Comparison of ENCODE assay signal across 7 mouse cellular contexts in genomic region chr4:134238686-134239085, GRCm38 (mm10). TPM values are rescaled to one million over a fixed set of nuclear protein-coding genes. Genes with fewer than 3 reads are reported as not detected.
A peak's percentile ranks its signal among the peaks of the same experiment; 100 is the strongest.
DNase-seq lines count a peak whose midpoint lies in the region; ATAC-seq and TF ChIP-seq lines count a peak whose summit lies in the region.

No protein-coding gene starts in this region.

- 11% methylated on average over 10 of the region's 10 CpGs for WGBS in kidney, adult 2 months
- 14% methylated on average over 10 of the region's 10 CpGs for WGBS in embryonic facial prominence, embryonic 10.5 days
- WGBS in hindbrain, embryonic 14.5 days: 13% methylated on average over 10 of the region's 10 CpGs
- 15% methylated on average over 10 of the region's 10 CpGs for WGBS in midbrain, embryonic 15.5 days

- peak overlapping the region; percentile 28; the same call in 1 of the 2 replicates for H3K4me2 ChIP-seq in hindbrain, embryonic 14.5 days (replicated peaks)
- H3K4me2 ChIP-seq in midbrain, embryonic 15.5 days: peak overlapping the region; percentile 34; the same call in 1 of the 2 replicates

- ATAC-seq in hindbrain, embryonic 14.5 days (ENCODE audit: low FRiP score): no peak
- no peak for ATAC-seq in midbrain, embryonic 15.5 days (replicated peaks)

- no peaks in the 10 kb centered on the region for H3K9me3 ChIP-seq in embryonic facial prominence, embryonic 10.5 days
- H3K9me3 ChIP-seq in hindbrain, embryonic 14.5 days (ENCODE audit: control insufficient read depth, low read length): no peaks in the 10 kb centered on the region
- no peaks in the 10 kb centered on the region for H3K9me3 ChIP-seq in midbrain, embryonic 15.5 days

- no peaks in the 10 kb centered on the region for H3K36me3 ChIP-seq in kidney, adult 2 months (ENCODE audit: control insufficient read depth, insufficient read depth, low read length)
- H3K36me3 ChIP-seq in embryonic facial prominence, embryonic 10.5 days (replicated peaks): peaks cover 11% of the 10 kb centered on the region
- no peaks in the 10 kb centered on the region for H3K36me3 ChIP-seq in hindbrain, embryonic 14.5 days (replicated peaks; ENCODE audit: control insufficient read depth, insufficient read depth)
- H3K36me3 ChIP-seq in midbrain, embryonic 15.5 days (replicated peaks): no peaks in the 10 kb centered on the region

- H3K9ac ChIP-seq in hindbrain, embryonic 14.5 days: no peak overlapping the region
- no peak overlapping the region for H3K9ac ChIP-seq in midbrain, embryonic 15.5 days

- no peak overlapping the region for H3K27ac ChIP-seq in kidney, adult 2 months (ENCODE audit: insufficient read depth, low read depth, low read length)
- H3K27ac ChIP-seq in embryonic facial prominence, embryonic 10.5 days (replicated peaks): no peak overlapping the region
- no peak overlapping the region for H3K27ac ChIP-seq in hindbrain, embryonic 14.5 days
- no peak overlapping the region for H3K27ac ChIP-seq in midbrain, embryonic 15.5 days

- no peak for TF ChIP-seq CTCF in kidney, adult 2 months (conservative IDR thresholded peaks at IDR 0.05; ENCODE audit: insufficient read depth, insufficient read length, low read depth, low read length)

- no peak for DNase-seq in kidney, adult 2 months
- no peak for DNase-seq in kidney, adult 11 months
- no peak for DNase-seq in embryonic facial prominence, embryonic 10.5 days (ENCODE audit: low spot score)
- no peak for DNase-seq in hindbrain, embryonic 14.5 days (ENCODE audit: low spot score)
- DNase-seq in right cerebral cortex, postnatal 36 days (ENCODE audit: low spot score in 2 of 2): no peak
- no peak for DNase-seq in thymus, postnatal 10 days (ENCODE audit: low spot score in 2 of 2)

- H3K27me3 ChIP-seq in kidney, adult 2 months (replicated peaks; ENCODE audit: control insufficient read depth, insufficient read depth, low read length): no peaks in the 10 kb centered on the region
- H3K27me3 ChIP-seq in embryonic facial prominence, embryonic 10.5 days (replicated peaks; ENCODE audit: low read depth, poor library complexity, severe bottlenecking): peaks cover 36% of the 10 kb centered on the region
- H3K27me3 ChIP-seq in hindbrain, embryonic 14.5 days (ENCODE audit: control insufficient read depth, insufficient read depth, low read length): peaks cover 18% of the 10 kb centered on the region
- peaks cover 16% of the 10 kb centered on the region for H3K27me3 ChIP-seq in midbrain, embryonic 15.5 days (replicated peaks)

- peaks cover 3% of the 10 kb centered on the region; the same call in 1 of the 2 replicates for H3K4me1 ChIP-seq in kidney, adult 2 months (ENCODE audit: control insufficient read depth, insufficient read depth, low read length)
- H3K4me1 ChIP-seq in embryonic facial prominence, embryonic 10.5 days: peaks cover 18% of the 10 kb centered on the region
- 0 out of 2 replicates have a peak, but pooled peaks cover 6% of the 10 kb centered on the region for H3K4me1 ChIP-seq in hindbrain, embryonic 14.5 days (replicated peaks; ENCODE audit: control insufficient read depth, insufficient read depth, low read length)
- H3K4me1 ChIP-seq in midbrain, embryonic 15.5 days: peaks cover 10% of the 10 kb centered on the region

- no peak for TF ChIP-seq POLR2A in kidney, adult 2 months (IDR thresholded peaks at IDR 0.05; ENCODE audit: low read depth, low read length)

- peak overlapping the region; percentile 46; the same call in 1 of the 2 replicates for H3K4me3 ChIP-seq in kidney, adult 2 months (ENCODE audit: insufficient read depth, low read depth, low read length)
- peak overlapping the region; percentile 49 for H3K4me3 ChIP-seq in embryonic facial prominence, embryonic 10.5 days
- H3K4me3 ChIP-seq in hindbrain, embryonic 14.5 days (replicated peaks; ENCODE audit: low read length): no peak overlapping the region
- H3K4me3 ChIP-seq in midbrain, embryonic 15.5 days: no peak overlapping the region

RNA-seq across cellular contexts. Expression of gene Cnksr1, which starts 0.5 kb away (rescaled TPM):
- polyA plus RNA-seq in kidney, adult 2 months (2012; rRNA removed): 14.9 and 17.3 TPM in 2 replicates
- polyA plus RNA-seq in embryonic facial prominence, embryonic 10.5 days (2016; fragmentation: Nextera tagmentation; extraction: Ambion mirVana): 2.6 and 3.4 TPM in 2 replicates
- polyA plus RNA-seq in hindbrain, embryonic 14.5 days (2014; fragmentation: Nextera tagmentation; extraction: Ambion mirVana): 0.13 and 0.31 TPM in 2 replicates
- 0.42 TPM in 1 of 2 replicates, not detected in the other for polyA plus RNA-seq in midbrain, embryonic 15.5 days (2015; fragmentation: Nextera tagmentation; extraction: Ambion mirVana)

RNA-seq across cellular contexts. Expression of gene E130218I03Rik, which starts 4.8 kb away (rescaled TPM):
- not detected in 2 replicates for polyA plus RNA-seq in kidney, adult 2 months (2012; rRNA removed)
- 0.32 and 1.1 TPM in 2 replicates for polyA plus RNA-seq in embryonic facial prominence, embryonic 10.5 days (2016; fragmentation: Nextera tagmentation; extraction: Ambion mirVana)
- polyA plus RNA-seq in hindbrain, embryonic 14.5 days (2014; fragmentation: Nextera tagmentation; extraction: Ambion mirVana): 0.32 TPM in 1 of 2 replicates, not detected in the other
- polyA plus RNA-seq in midbrain, embryonic 15.5 days (2015; fragmentation: Nextera tagmentation; extraction: Ambion mirVana): 0.19 and 0.30 TPM in 2 replicates

RNA-seq across cellular contexts. Expression of gene Zfp593, which starts 6.7 kb away (rescaled TPM):
- 6.0 and 6.4 TPM in 2 replicates for polyA plus RNA-seq in kidney, adult 2 months (2012; rRNA removed)
- polyA plus RNA-seq in embryonic facial prominence, embryonic 10.5 days (2016; fragmentation: Nextera tagmentation; extraction: Ambion mirVana): 21.0 and 21.8 TPM in 2 replicates
- polyA plus RNA-seq in hindbrain, embryonic 14.5 days (2014; fragmentation: Nextera tagmentation; extraction: Ambion mirVana): 12.5 and 14.4 TPM in 2 replicates
- polyA plus RNA-seq in midbrain, embryonic 15.5 days (2015; fragmentation: Nextera tagmentation; extraction: Ambion mirVana): 13.0 and 15.3 TPM in 2 replicates

RNA-seq across cellular contexts. Expression of gene Gm30191, which starts 8.0 kb away (rescaled TPM):
- polyA plus RNA-seq in kidney, adult 2 months (2012; rRNA removed): 0.27 TPM in 1 of 2 replicates, not detected in the other
- polyA plus RNA-seq in embryonic facial prominence, embryonic 10.5 days (2016; fragmentation: Nextera tagmentation; extraction: Ambion mirVana): not detected in 2 replicates
- 0.35 and 0.87 TPM in 2 replicates for polyA plus RNA-seq in hindbrain, embryonic 14.5 days (2014; fragmentation: Nextera tagmentation; extraction: Ambion mirVana)
- not detected in 2 replicates for polyA plus RNA-seq in midbrain, embryonic 15.5 days (2015; fragmentation: Nextera tagmentation; extraction: Ambion mirVana)

RNA-seq across cellular contexts. Expression of gene Catsper4, which starts 11.5 kb away (rescaled TPM):
- 0.38 and 0.69 TPM in 2 replicates for polyA plus RNA-seq in kidney, adult 2 months (2012; rRNA removed)
- polyA plus RNA-seq in embryonic facial prominence, embryonic 10.5 days (2016; fragmentation: Nextera tagmentation; extraction: Ambion mirVana): not detected in 2 replicates
- polyA plus RNA-seq in hindbrain, embryonic 14.5 days (2014; fragmentation: Nextera tagmentation; extraction: Ambion mirVana): 0.13 TPM in 1 of 2 replicates, not detected in the other
- not detected in 2 replicates for polyA plus RNA-seq in midbrain, embryonic 15.5 days (2015; fragmentation: Nextera tagmentation; extraction: Ambion mirVana)

Comparison
In these comparisons a context has a peak if more than half of its experiments do, and no peak if none do; other contexts are left out.
1. H3K4me3 ChIP-seq: peak in kidney, adult 2 months (single experiment) and embryonic facial prominence, embryonic 10.5 days (single experiment); none in hindbrain, embryonic 14.5 days (single experiment) and midbrain, embryonic 15.5 days (single experiment).